Comparison of ENCODE assay signal across 8 mouse cellular contexts in genomic region chr6:91153549-91154064, GRCm38 (mm10). TPM values are rescaled to one million over a fixed set of nuclear protein-coding genes. Genes with fewer than 3 reads are reported as not detected.
A peak's percentile ranks its signal among the peaks of the same experiment; 100 is the strongest.
DNase-seq lines count a peak whose midpoint lies in the region; ATAC-seq lines count a peak whose summit lies in the region.

No protein-coding gene starts in this region.

- no peaks in the 10 kb centered on the region for H3K9me3 ChIP-seq in heart, embryonic 10.5 days
- H3K9me3 ChIP-seq in forebrain, embryonic 13.5 days (replicated peaks), result no peaks in the 10 kb centered on the region

- H3K36me3 ChIP-seq in heart, embryonic 10.5 days, result no peaks in the 10 kb centered on the region
- no peaks in the 10 kb centered on the region for H3K36me3 ChIP-seq in forebrain, embryonic 13.5 days (ENCODE audit: poor library complexity, severe bottlenecking)

- 0 out of 2 replicates have a peak overlapping the region, but pooled peaks have one; percentile 3 for H3K27ac ChIP-seq in heart, embryonic 10.5 days
- peak overlapping the region; percentile 82 for H3K27ac ChIP-seq in forebrain, embryonic 13.5 days

- H3K4me2 ChIP-seq in forebrain, embryonic 13.5 days, result peak overlapping the region; percentile 60

- ATAC-seq in cerebellum, adult (ENCODE audit: insufficient number of reproducible peaks, low FRiP score, low TSS enrichment), result peak; percentile 47
- peak; percentile 75 for ATAC-seq in forebrain, embryonic 13.5 days

- H3K4me3 ChIP-seq in heart, embryonic 10.5 days, result peak overlapping the region; percentile 38
- H3K4me3 ChIP-seq in forebrain, embryonic 13.5 days, result peak overlapping the region; percentile 29

- H3K4me1 ChIP-seq in heart, embryonic 10.5 days, result peaks cover 49% of the 10 kb centered on the region
- H3K4me1 ChIP-seq in forebrain, embryonic 13.5 days, result peaks cover 61% of the 10 kb centered on the region

- peak overlapping the region; percentile 47 for H3K9ac ChIP-seq in forebrain, embryonic 13.5 days

- 4% methylated on average over 10 of the region's 10 CpGs for WGBS in heart, embryonic 10.5 days
- WGBS in forebrain, embryonic 13.5 days, result 0% methylated on average over 10 of the region's 10 CpGs

- H3K27me3 ChIP-seq in heart, embryonic 10.5 days (ENCODE audit: insufficient read depth, poor library complexity, severe bottlenecking), result peaks cover 31% of the 10 kb centered on the region
- no peaks in the 10 kb centered on the region for H3K27me3 ChIP-seq in forebrain, embryonic 13.5 days

- no peak for DNase-seq in heart, embryonic 10.5 days (ENCODE audit: low spot score)
- no peak for DNase-seq in heart, postnatal 4 days
- peak; percentile 70 to 79 for DNase-seq in layer of hippocampus, adult 8-10 months (ENCODE audit: low spot score in 2 of 2)
- DNase-seq in lung, postnatal 14 days, result peak; percentile 11
- DNase-seq in right cerebral cortex, postnatal 10 days (ENCODE audit: low spot score in 2 of 2), result peak; percentile 86 to 92
- no peak for DNase-seq in adrenal gland, postnatal 25 days

RNA-seq across cellular contexts. Expression of gene Hdac11, which starts 2.9 kb away (rescaled TPM):
- polyA plus RNA-seq in heart, embryonic 10.5 days (2016; fragmentation: Nextera tagmentation; extraction: Ambion mirVana), result 6.4 and 6.8 TPM in 2 replicates
- total RNA-seq in heart, postnatal 4 days (2021), result 10 to 100 TPM; 11.4 to 12.5 TPM
- polyA plus RNA-seq in forebrain, embryonic 13.5 days (2015; fragmentation: Nextera tagmentation; extraction: Ambion mirVana), result 15.3 and 21.0 TPM in 2 replicates
- total RNA-seq in layer of hippocampus, adult 8-10 months (2022), result 100 to 1,000 TPM; 165 to 192 (median 179) TPM
- total RNA-seq in adrenal gland, postnatal 25 days (2021), result 6.6 and 9.9 TPM in 2 replicates

RNA-seq across cellular contexts. Expression of gene Nup210, which starts 37.0 kb away (rescaled TPM):
- 10.7 and 11.6 TPM in 2 replicates for polyA plus RNA-seq in heart, embryonic 10.5 days (2016; fragmentation: Nextera tagmentation; extraction: Ambion mirVana)
- 10 to 100 TPM; 13.1 to 15.4 TPM for total RNA-seq in heart, postnatal 4 days (2021)
- 17.1 and 23.7 TPM in 2 replicates for polyA plus RNA-seq in forebrain, embryonic 13.5 days (2015; fragmentation: Nextera tagmentation; extraction: Ambion mirVana)
- 10 to 100 TPM; 17.1 to 30.9 (median 20.7) TPM for total RNA-seq in layer of hippocampus, adult 8-10 months (2022)
- total RNA-seq in adrenal gland, postnatal 25 days (2021), result 3.9 and 6.3 TPM in 2 replicates

RNA-seq across cellular contexts. Expression of gene Fbln2, which starts 58.6 kb away (rescaled TPM):
- polyA plus RNA-seq in heart, embryonic 10.5 days (2016; fragmentation: Nextera tagmentation; extraction: Ambion mirVana), result 99.3 and 114 TPM in 2 replicates
- 100 to 1,000 TPM; 172 to 182 TPM for total RNA-seq in heart, postnatal 4 days (2021)
- 8.5 and 12.2 TPM in 2 replicates for polyA plus RNA-seq in forebrain, embryonic 13.5 days (2015; fragmentation: Nextera tagmentation; extraction: Ambion mirVana)
- total RNA-seq in layer of hippocampus, adult 8-10 months (2022), result 10 to 100 TPM; 10.3 to 13.7 (median 11.0) TPM
- total RNA-seq in adrenal gland, postnatal 25 days (2021), result 10.1 and 11.3 TPM in 2 replicates

Comparison
In these comparisons a context has a peak if more than half of its experiments do, and no peak if none do; other contexts are left out.
1. DNase-seq: peak in layer of hippocampus, adult 8-10 months (2 of 2), lung, postnatal 14 days (single experiment) and right cerebral cortex, postnatal 10 days (2 of 2); none in heart, embryonic 10.5 days (single experiment), heart, postnatal 4 days (single experiment) and adrenal gland, postnatal 25 days (single experiment).
2. RNA of gene Hdac11, which starts 2.9 kb away (total RNA-seq): 165 to 192 TPM in layer of hippocampus, adult 8-10 months; 11.4 to 12.5 TPM in heart, postnatal 4 days and 6.6 to 9.9 TPM in adrenal gland, postnatal 25 days; every median in the first group is over 10 times any median in the second.
3. RNA of gene Fbln2, which starts 58.6 kb away (total RNA-seq): 172 to 182 TPM in heart, postnatal 4 days; 10.3 to 13.7 TPM in layer of hippocampus, adult 8-10 months and 10.1 to 11.3 TPM in adrenal gland, postnatal 25 days; every median in the first group is over 10 times any median in the second.